Comparison of ENCODE assay signal across 11 mouse cellular contexts in the genomic region with DNA sequence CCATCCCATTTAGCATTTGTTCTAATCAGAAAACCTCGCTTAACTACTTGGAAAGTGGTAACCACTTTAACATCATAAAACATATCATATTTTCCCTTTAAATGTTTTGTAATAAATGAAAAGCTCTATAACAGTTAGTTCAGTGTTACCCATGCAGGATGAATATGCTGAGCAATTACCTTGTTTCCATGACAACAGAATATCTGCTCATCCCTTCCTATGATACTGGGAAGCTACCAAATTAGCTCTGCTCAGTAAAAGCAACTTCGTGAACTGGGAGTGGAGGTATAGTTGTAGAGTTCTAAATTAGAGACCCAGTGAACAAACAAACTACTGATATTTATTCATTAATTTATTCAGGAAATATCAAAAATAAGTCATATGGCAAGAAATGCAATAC.
"Had no signal": no experiment of that assay in that cellular context is flagged by ENCODE, and none has a peak within 500 bp of the region (broad histone marks: within the 10 kb centered on the region; RNA-seq: fewer than 3 reads in every experiment).

No protein-coding gene starts in this region.

- H3K9ac ChIP-seq: kidney, embryonic 15.5 days; limb, embryonic 13.5 days; liver, embryonic 14.5 days; neural tube, embryonic 13.5 days had no signal

- H3K4me3 ChIP-seq: kidney, embryonic 15.5 days; limb, embryonic 13.5 days; neural tube, embryonic 13.5 days had no signal

- H3K4me1 ChIP-seq: kidney, embryonic 15.5 days; limb, embryonic 13.5 days; neural tube, embryonic 13.5 days had no signal

- H3K27ac ChIP-seq: kidney, embryonic 15.5 days; limb, embryonic 13.5 days; liver, embryonic 14.5 days; neural tube, embryonic 13.5 days; stomach, postnatal 0 days had no signal

- DNase-seq: kidney, postnatal 14 days; left cerebral cortex, postnatal 4 days; lung, adult 18-20 months; right cerebral cortex, adult 18-20 months; thymus, adult 18-20 months; thymus, postnatal 14 days had no signal

- H3K4me2 ChIP-seq: kidney, embryonic 15.5 days; limb, embryonic 13.5 days; neural tube, embryonic 13.5 days had no signal

- H3K27me3 ChIP-seq: kidney, embryonic 15.5 days; limb, embryonic 13.5 days; neural tube, embryonic 13.5 days had no signal

- H3K9me3 ChIP-seq: kidney, embryonic 15.5 days; limb, embryonic 13.5 days; neural tube, embryonic 13.5 days had no signal

- H3K36me3 ChIP-seq: kidney, embryonic 15.5 days; limb, embryonic 13.5 days; neural tube, embryonic 13.5 days had no signal
